Mouse (Mus musculus) intestine, postnatal 0 days (tissue): ENCODE results near the gene Olfr769. TPM values are rescaled to one million over a fixed set of nuclear protein-coding genes. Genes with fewer than 3 reads are reported as not detected.
"Not testable (repeated sequence)": the region's sequence is repeated elsewhere in the genome, so short reads cannot be mapped to it uniquely, and the experiment has no call there.

Experiments
- ATAC-seq: fragments of 200-750 bp; cut with Nextera tagmentation; 2 replicates; pipeline ENCODE4 v1.8.0; 2017; ENCODE audit warnings: mild to moderate bottlenecking, moderate TSS enrichment, moderate library complexity
- H3K27ac ChIP-seq: fragments of 300-500 bp; sonication (generic); 2 replicates; pipeline ENCODE4 v1.5.1; 2014; ENCODE audit warnings: mild to moderate bottlenecking, low read depth, low read length, moderate library complexity
- H3K27me3 ChIP-seq: fragments of 300-500 bp; sonication (generic); replicated peaks from 2 replicates; pipeline ENCODE4 v1.6.1; 2014; ENCODE audit warnings: low read length, mixed read lengths; ENCODE audit not compliant: control insufficient read depth, insufficient read depth
- H3K36me3 ChIP-seq: fragments of 300-500 bp; sonication (generic); 2 replicates; pipeline ENCODE4 v1.6.1; 2014; ENCODE audit warnings: mild to moderate bottlenecking, moderate library complexity; ENCODE audit not compliant: control insufficient read depth, insufficient read depth
- H3K4me1 ChIP-seq: fragments of 300-500 bp; sonication (generic); replicated peaks from 2 replicates; pipeline ENCODE4 v1.6.1; 2014; ENCODE audit warnings: antibody characterized with exemption, low read length, mixed read lengths; ENCODE audit not compliant: control insufficient read depth, insufficient read depth
- H3K4me2 ChIP-seq: fragments of 300-500 bp; sonication (generic); replicated peaks from 2 replicates; pipeline ENCODE4 v1.6.1; 2014; ENCODE audit warnings: low read depth, mild to moderate bottlenecking, moderate library complexity
- H3K4me3 ChIP-seq: fragments of 300-500 bp; sonication (generic); 2 replicates; pipeline ENCODE4 v1.5.1; 2014; ENCODE audit warnings: low read depth, low read length
- H3K9ac ChIP-seq: fragments of 300-500 bp; sonication (generic); 2 replicates; pipeline ENCODE4 v1.6.1; 2014; ENCODE audit warnings: mild to moderate bottlenecking, low read depth, low read length
- H3K9me3 ChIP-seq: fragments of 300-500 bp; sonication (generic); 2 replicates; pipeline ENCODE4 v1.6.1; 2016; ENCODE audit warnings: mixed run types; ENCODE audit not compliant: control insufficient read depth
- CTCF ChIP-seq: sonication (generic); IDR thresholded peaks from 2 replicates; pipeline ENCODE4 v1.5.1; 2016; ENCODE audit warnings: low read depth, mild to moderate bottlenecking, control low read depth, antibody characterized with exemption, moderate library complexity
- WGBS: fragments of 180-500 bp; shearing (Covaris S2); extraction: QIAGEN DNeasy Blood & Tissue Kit; methylation state at CpG from one replicate; pipeline ENCODE4 v1.1.7; 2014; 5-methylcytosine and 5-hydroxymethylcytosine counted together
- polyA plus RNA-seq: library from polyadenylated mRNA; unstranded; fragments of >200 nt; fragmentation: Nextera tagmentation; extraction: Ambion mirVana; gene quantifications from 2 replicates; pipeline ENCODE4 v1.2.1, GENCODE M21; 2015

Olfr769 gene
- polyA plus RNA-seq = not detected in 2 replicates

DNA sequence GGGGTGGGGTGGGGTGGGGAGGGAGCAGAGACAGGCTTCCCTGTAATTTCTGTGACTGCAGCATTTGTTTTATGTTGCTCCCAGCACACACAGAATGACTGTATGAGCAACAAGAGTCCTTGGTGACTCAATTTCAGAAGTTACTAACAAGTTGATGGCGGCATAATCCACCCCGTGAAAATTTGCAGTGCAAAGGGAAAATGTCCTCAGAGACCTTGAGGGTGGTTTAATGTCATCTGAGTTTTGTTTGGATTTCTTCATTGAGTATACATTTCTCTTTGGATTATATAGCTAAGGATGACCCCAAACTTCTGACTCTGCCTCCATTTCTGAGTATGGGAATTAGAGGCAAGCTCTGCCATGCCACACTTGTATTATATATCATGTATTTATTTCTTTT lies at the start of gene Olfr769:
Gene Olfr769, minus strand, starts transcription at position 101 of the 400 bp plus-strand sequence.
- no peak for TF ChIP-seq CTCF
- Histone ChIP-seq H3K9me3 (no peaks in the 10 kb centered on the region), H3K9ac (no peak within 1 kb of the TSS), H3K4me2 (no peak within 1 kb of the TSS), H3K27me3 (no peaks in the 10 kb centered on the region), H3K27ac (no peak within 1 kb of the TSS), H3K36me3 (no peaks in the 10 kb centered on the region), H3K4me1 (no peaks in the 10 kb centered on the region), H3K4me3 (no peak within 1 kb of the TSS)
- 78% methylated on average over 2 of the region's 2 CpGs for WGBS
- ATAC-seq = no peak

GRCm38 (mm10) chr10:129164651-129165050 lies 47.0 kb upstream of the Olfr769 start, which contains the start of gene Olfr771:
Olfr771 (minus strand) TSS chr10:129164751.
- no peaks in the 10 kb centered on the region for H3K36me3 ChIP-seq
- no peaks in the 10 kb centered on the region for H3K9me3 ChIP-seq
- no peaks in the 10 kb centered on the region for H3K27me3 ChIP-seq
- no peak within 1 kb of the TSS for H3K27ac ChIP-seq
- ATAC-seq = no peak
- no peak for TF ChIP-seq CTCF
- H3K4me3 ChIP-seq = no peak within 1 kb of the TSS
- H3K4me2 ChIP-seq = no peak within 1 kb of the TSS
- no peak within 1 kb of the TSS for H3K9ac ChIP-seq
- no peaks in the 10 kb centered on the region for H3K4me1 ChIP-seq
- WGBS = 79% methylated on average over 1 of the region's 1 CpGs

DNA sequence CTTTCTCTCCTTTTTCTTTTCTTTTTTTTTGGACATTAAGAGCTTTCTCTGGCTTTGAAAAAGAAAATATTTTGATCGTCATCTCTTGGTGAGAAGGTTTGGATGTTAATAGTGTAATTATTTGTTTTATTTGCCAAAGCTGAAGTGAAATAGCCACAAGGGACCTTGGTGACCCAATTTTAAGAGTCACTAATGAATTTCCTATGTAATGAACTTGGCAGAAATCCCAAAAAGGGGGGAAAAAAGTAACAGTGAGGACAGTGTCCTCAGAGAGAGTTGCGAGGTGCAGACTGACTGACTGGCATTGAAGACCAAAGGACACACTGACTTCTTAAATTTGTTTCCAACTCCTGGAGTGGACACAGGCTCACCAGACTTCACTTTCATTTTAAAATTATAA lies 21.2 kb upstream of the Olfr769 start, which contains the start of gene Olfr770:
Gene Olfr770, minus strand, starts transcription at position 101 of the 400 bp plus-strand sequence.
- ATAC-seq = no peak

GRCm38 (mm10) chr10:129115146-129115545 lies 2.5 kb downstream of the Olfr769 start:
- H3K27ac ChIP-seq = no peak overlapping the region
- no peaks in the 10 kb centered on the region for H3K9me3 ChIP-seq
- no peak for ATAC-seq
- no peak overlapping the region for H3K4me2 ChIP-seq
- H3K36me3 ChIP-seq = no peaks in the 10 kb centered on the region
- no peaks in the 10 kb centered on the region for H3K4me1 ChIP-seq
- WGBS = 93% methylated on average over 3 of the region's 3 CpGs
- H3K4me3 ChIP-seq = no peak overlapping the region
- no peaks in the 10 kb centered on the region for H3K27me3 ChIP-seq
- H3K9ac ChIP-seq = no peak overlapping the region
- no peak for TF ChIP-seq CTCF

More for the DNA sequence above, 21.2 kb upstream of the Olfr769 start, which contains the start of gene Olfr770:
- no peak within 1 kb of the TSS for H3K4me2 ChIP-seq
- no peak within 1 kb of the TSS for H3K9ac ChIP-seq
- H3K27ac ChIP-seq = no peak within 1 kb of the TSS
- WGBS = 81% methylated on average over 2 of the region's 2 CpGs
- H3K4me3 ChIP-seq = no peak within 1 kb of the TSS
- no peaks in the 10 kb centered on the region for H3K36me3 ChIP-seq
- no peak for TF ChIP-seq CTCF
- no peaks in the 10 kb centered on the region for H3K27me3 ChIP-seq
- H3K9me3 ChIP-seq = no peaks in the 10 kb centered on the region
- H3K4me1 ChIP-seq = no peaks in the 10 kb centered on the region

DNA sequence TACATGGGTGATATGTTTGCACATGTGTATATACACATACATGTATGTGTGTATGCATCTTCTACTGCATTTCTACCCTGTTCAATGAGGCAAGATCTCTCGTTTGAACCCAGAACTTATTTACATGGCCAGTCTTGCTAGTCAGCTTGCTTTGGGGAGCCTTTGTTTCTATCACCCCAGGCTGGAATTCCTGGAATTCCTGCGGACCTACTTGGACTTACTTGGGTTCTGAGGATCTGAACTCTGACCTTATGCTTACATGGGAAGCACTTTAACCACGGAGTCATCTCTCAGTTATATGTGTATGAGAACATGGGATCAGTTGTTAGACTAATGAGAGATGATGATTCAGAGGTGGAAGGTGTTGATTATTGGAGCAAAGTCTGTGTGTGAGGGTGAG lies 16.4 kb downstream of the Olfr769 start:
- 32% methylated on average over 3 of the region's 3 CpGs for WGBS
- H3K4me2 ChIP-seq = no peak overlapping the region
- no peak for TF ChIP-seq CTCF
- H3K9me3 ChIP-seq = no peaks in the 10 kb centered on the region
- no peaks in the 10 kb centered on the region for H3K4me1 ChIP-seq
- no peaks in the 10 kb centered on the region for H3K36me3 ChIP-seq
- H3K9ac ChIP-seq = no peak overlapping the region
- no peak overlapping the region for H3K27ac ChIP-seq
- H3K4me3 ChIP-seq = no peak overlapping the region
- H3K27me3 ChIP-seq = no peaks in the 10 kb centered on the region
- ATAC-seq = no peak

DNA sequence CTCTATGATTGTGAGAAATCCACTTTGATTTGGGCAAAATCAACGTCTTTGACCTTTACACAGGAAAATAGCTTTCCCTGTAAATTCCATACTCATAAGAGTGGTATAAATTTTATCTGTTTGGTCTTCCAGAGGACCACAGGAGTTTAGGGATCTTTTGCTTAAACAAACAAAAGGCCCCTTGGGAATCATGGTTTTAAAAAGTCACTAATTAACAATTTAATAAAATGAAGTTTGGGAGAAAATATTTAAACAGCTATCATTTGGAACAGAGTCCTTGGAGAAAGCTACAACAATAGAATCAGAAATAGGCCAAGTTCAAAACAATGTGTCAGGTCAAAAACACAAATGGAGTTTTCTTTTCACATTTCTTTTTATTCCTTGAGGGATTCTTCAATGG lies 18.4 kb downstream of the Olfr769 start, which contains the start of gene Olfr768:
Gene Olfr768, minus strand, starts transcription at position 101 of the 400 bp plus-strand sequence.
- Histone ChIP-seq H3K4me3 (no peak within 1 kb of the TSS), H3K9me3 (no peaks in the 10 kb centered on the region), H3K36me3 (no peaks in the 10 kb centered on the region), H3K4me2 (no peak within 1 kb of the TSS), H3K9ac (no peak within 1 kb of the TSS), H3K27me3 (no peaks in the 10 kb centered on the region), H3K4me1 (no peaks in the 10 kb centered on the region), H3K27ac (no peak within 1 kb of the TSS)
- 67% methylated on average over 1 of the region's 1 CpGs for WGBS
- ATAC-seq = no peak
- no peak for TF ChIP-seq CTCF

GRCm38 (mm10) chr10:129082810-129083209 lies 34.9 kb downstream of the Olfr769 start, which contains the start of gene Olfr767:
Olfr767 (minus strand) TSS chr10:129082910.
- not testable (repeated sequence) for H3K36me3 ChIP-seq

More at GRCm38 (mm10) chr10:129082810-129083209, 34.9 kb downstream of the Olfr769 start, which contains the start of gene Olfr767:
- ATAC-seq, H3K27ac ChIP-seq, H3K9me3 ChIP-seq, H3K27me3 ChIP-seq, H3K4me3 ChIP-seq, H3K4me2 ChIP-seq, H3K4me1 ChIP-seq, H3K9ac ChIP-seq: not testable (repeated sequence)
